Mouse (Mus musculus): Measurements from ENCODE around the gene Cdkal1. TPM values are rescaled to one million over a fixed set of nuclear protein-coding genes. Genes with fewer than 3 reads are reported as not detected.

Gene Cdkal1
- polyA plus RNA-seq, 1 experiment from 2014 or later, result 25.9 TPM

DNA sequence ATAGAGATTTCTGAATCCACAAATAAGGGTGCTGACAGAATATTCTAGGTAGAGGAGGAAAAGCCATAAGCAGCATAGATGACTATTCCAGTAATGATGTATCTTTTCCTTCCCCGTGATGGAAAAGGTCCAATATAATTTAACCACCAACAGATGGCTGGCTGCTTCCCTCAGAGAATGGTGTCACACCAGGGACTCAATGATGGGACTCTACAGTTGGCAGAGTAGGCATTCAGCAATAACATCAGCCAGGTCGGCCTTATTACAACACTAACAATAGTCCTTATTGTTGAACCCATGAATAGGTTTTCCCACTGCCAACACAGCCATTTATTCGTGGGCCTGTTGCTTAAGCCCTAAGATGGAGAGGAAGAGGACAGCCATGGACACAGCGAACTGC is 48.6 kb downstream of the Cdkal1 start:
- Histone ChIP-seq H3K4me3 (ENCODE audit: low read depth, low read length) (no peak overlapping the region), H3K4me2 (ENCODE audit: low read depth, low read length) (no peak overlapping the region), H3K27ac (replicated peaks; ENCODE audit: low read depth, low read length) (no peak overlapping the region), H3K36me3 (ENCODE audit: control insufficient read depth, insufficient read depth, low read length) (no peaks in the 10 kb centered on the region), H3K4me1 (ENCODE audit: control insufficient read depth, insufficient read depth, low read length) (no peaks in the 10 kb centered on the region), H3K27me3 (replicated peaks; ENCODE audit: control insufficient read depth, insufficient read depth, low read length) (no peaks in the 10 kb centered on the region), H3K9ac (ENCODE audit: low read depth, low read length) (no peak overlapping the region), H3K9me3 (ENCODE audit: control insufficient read depth, low read length) (no peaks in the 10 kb centered on the region)
- DNase-seq (ENCODE audit: low spot score), result no peak
- WGBS, result 79% methylated on average over 4 of the region's 4 CpGs
- ATAC-seq (ENCODE audit: low read depth), result no peak

- no peak for ATAC-seq (ENCODE audit: low read depth)
- Histone ChIP-seq H3K36me3 (ENCODE audit: control insufficient read depth, insufficient read depth, low read length) (no peaks in the 10 kb centered on the region), H3K4me3 (ENCODE audit: low read depth, low read length) (no peak overlapping the region), H3K27ac (replicated peaks; ENCODE audit: low read depth, low read length) (no peak overlapping the region), H3K4me2 (ENCODE audit: low read depth, low read length) (no peak overlapping the region), H3K9me3 (ENCODE audit: control insufficient read depth, low read length) (no peaks in the 10 kb centered on the region), H3K4me1 (ENCODE audit: control insufficient read depth, insufficient read depth, low read length) (no peaks in the 10 kb centered on the region), H3K27me3 (replicated peaks; ENCODE audit: control insufficient read depth, insufficient read depth, low read length) (no peaks in the 10 kb centered on the region), H3K9ac (ENCODE audit: low read depth, low read length) (no peak overlapping the region)
- DNase-seq (ENCODE audit: low spot score), result no peak
- WGBS, result 100% methylated on average over 1 of the region's 1 CpGs
Measured at GRCm38 (mm10) chr13:29805296-29805695, 50.2 kb downstream of the Cdkal1 start.

- Histone ChIP-seq H3K4me2 (ENCODE audit: low read depth, low read length) (no peak overlapping the region), H3K27ac (replicated peaks; ENCODE audit: low read depth, low read length) (no peak overlapping the region), H3K4me3 (ENCODE audit: low read depth, low read length) (no peak overlapping the region), H3K36me3 (ENCODE audit: control insufficient read depth, insufficient read depth, low read length) (no peaks in the 10 kb centered on the region), H3K9me3 (ENCODE audit: control insufficient read depth, low read length) (no peaks in the 10 kb centered on the region), H3K9ac (ENCODE audit: low read depth, low read length) (no peak overlapping the region), H3K27me3 (replicated peaks; ENCODE audit: control insufficient read depth, insufficient read depth, low read length) (no peaks in the 10 kb centered on the region), H3K4me1 (ENCODE audit: control insufficient read depth, insufficient read depth, low read length) (no peaks in the 10 kb centered on the region)
- 85% methylated on average over 6 of the region's 6 CpGs for WGBS
- ATAC-seq (ENCODE audit: low read depth), result no peak
- no peak for DNase-seq (ENCODE audit: low spot score)
Measured at GRCm38 (mm10) chr13:29804034-29804433, 51.4 kb downstream of the Cdkal1 start.

DNA sequence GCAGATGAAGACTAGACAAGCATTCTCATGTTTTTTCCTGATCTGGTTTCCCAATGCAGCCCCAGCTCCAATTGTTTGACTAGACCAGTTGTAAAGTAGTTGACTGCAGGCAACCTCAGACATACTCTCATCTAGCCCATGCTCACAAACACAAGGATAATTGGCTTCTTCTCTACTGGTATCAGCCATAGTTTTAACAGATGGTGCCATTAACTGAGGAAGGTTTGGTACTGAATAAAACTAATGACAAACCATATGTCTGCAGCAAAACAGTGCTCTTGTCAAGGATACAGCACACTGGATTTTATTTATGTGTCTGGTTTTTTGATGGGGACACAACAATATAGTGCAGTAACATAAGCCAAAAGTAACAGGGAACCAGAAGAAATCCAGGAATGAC is 52.8 kb downstream of the Cdkal1 start:
- H3K9me3 ChIP-seq (ENCODE audit: control insufficient read depth, low read length), result no peaks in the 10 kb centered on the region
- no peak overlapping the region for H3K27ac ChIP-seq (replicated peaks; ENCODE audit: low read depth, low read length)
- H3K4me1 ChIP-seq (ENCODE audit: control insufficient read depth, insufficient read depth, low read length), result no peaks in the 10 kb centered on the region
- no peak overlapping the region for H3K4me2 ChIP-seq (ENCODE audit: low read depth, low read length)
- ATAC-seq (ENCODE audit: low read depth) (no peak), DNase-seq (ENCODE audit: low spot score) (no peak)
- H3K9ac ChIP-seq (ENCODE audit: low read depth, low read length), result no peak overlapping the region
- no peaks in the 10 kb centered on the region for H3K27me3 ChIP-seq (replicated peaks; ENCODE audit: control insufficient read depth, insufficient read depth, low read length)
- H3K4me3 ChIP-seq (ENCODE audit: low read depth, low read length), result no peak overlapping the region
- no peaks in the 10 kb centered on the region for H3K36me3 ChIP-seq (ENCODE audit: control insufficient read depth, insufficient read depth, low read length)

- Histone ChIP-seq H3K4me1 (ENCODE audit: control insufficient read depth, insufficient read depth, low read length) (no peaks in the 10 kb centered on the region), H3K36me3 (ENCODE audit: control insufficient read depth, insufficient read depth, low read length) (no peaks in the 10 kb centered on the region), H3K4me3 (ENCODE audit: low read depth, low read length) (no peak overlapping the region), H3K9ac (ENCODE audit: low read depth, low read length) (no peak overlapping the region), H3K4me2 (ENCODE audit: low read depth, low read length) (no peak overlapping the region), H3K27ac (replicated peaks; ENCODE audit: low read depth, low read length) (0 out of 2 replicates have a peak overlapping the region, but pooled peaks have one; percentile 13), H3K9me3 (ENCODE audit: control insufficient read depth, low read length) (no peaks in the 10 kb centered on the region), H3K27me3 (replicated peaks; ENCODE audit: control insufficient read depth, insufficient read depth, low read length) (no peaks in the 10 kb centered on the region)
- no peak for ATAC-seq (ENCODE audit: low read depth)
- DNase-seq (ENCODE audit: low spot score), result no peak
- WGBS, result 62% methylated on average over 6 of the region's 6 CpGs
Measured at GRCm38 (mm10) chr13:29800078-29800477, 55.4 kb downstream of the Cdkal1 start.

- no peak for ATAC-seq (ENCODE audit: low read depth)
- no peak overlapping the region for H3K9ac ChIP-seq (ENCODE audit: low read depth, low read length)
- peaks cover 4% of the 10 kb centered on the region; the same call in 1 of the 2 replicates for H3K4me1 ChIP-seq (ENCODE audit: control insufficient read depth, insufficient read depth, low read length)
- no peaks in the 10 kb centered on the region for H3K9me3 ChIP-seq (ENCODE audit: control insufficient read depth, low read length)
- no peaks in the 10 kb centered on the region for H3K27me3 ChIP-seq (replicated peaks; ENCODE audit: control insufficient read depth, insufficient read depth, low read length)
- 48% methylated on average over 4 of the region's 4 CpGs for WGBS
- H3K4me2 ChIP-seq (ENCODE audit: low read depth, low read length), result no peak overlapping the region
- no peaks in the 10 kb centered on the region for H3K36me3 ChIP-seq (ENCODE audit: control insufficient read depth, insufficient read depth, low read length)
- no peak overlapping the region for H3K4me3 ChIP-seq (ENCODE audit: low read depth, low read length)
- DNase-seq (ENCODE audit: low spot score), result no peak
- no peak overlapping the region for H3K27ac ChIP-seq (replicated peaks; ENCODE audit: low read depth, low read length)
Measured at GRCm38 (mm10) chr13:29792112-29792511, 63.4 kb downstream of the Cdkal1 start.

DNA sequence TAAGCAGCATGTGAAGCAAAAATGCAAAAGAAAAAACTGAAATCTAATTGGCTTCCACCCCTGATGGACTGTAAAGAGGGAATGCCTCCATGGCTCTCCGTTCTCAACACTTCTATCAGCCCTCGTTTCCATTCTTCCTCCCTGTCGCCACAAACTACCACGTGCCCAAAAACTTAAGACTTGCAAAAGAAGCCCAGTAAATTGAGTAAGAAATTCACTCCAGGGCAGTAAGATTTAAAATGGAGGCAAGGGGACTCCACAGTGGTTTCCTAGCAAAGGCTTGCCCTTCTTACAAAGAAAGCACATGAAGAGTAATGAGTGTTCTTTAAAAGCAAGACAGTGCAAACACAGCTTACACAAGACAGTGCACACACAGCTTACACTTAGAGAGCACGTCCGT is 64.0 kb downstream of the Cdkal1 start:
- no peaks in the 10 kb centered on the region for H3K27me3 ChIP-seq (replicated peaks; ENCODE audit: control insufficient read depth, insufficient read depth, low read length)
- H3K9me3 ChIP-seq (ENCODE audit: control insufficient read depth, low read length), result no peaks in the 10 kb centered on the region
- no peak overlapping the region for H3K4me3 ChIP-seq (ENCODE audit: low read depth, low read length)
- no peak overlapping the region for H3K27ac ChIP-seq (replicated peaks; ENCODE audit: low read depth, low read length)
- peaks cover 4% of the 10 kb centered on the region; the same call in 1 of the 2 replicates for H3K4me1 ChIP-seq (ENCODE audit: control insufficient read depth, insufficient read depth, low read length)
- DNase-seq (ENCODE audit: low spot score) (no peak), ATAC-seq (ENCODE audit: low read depth) (no peak)
- no peak overlapping the region for H3K4me2 ChIP-seq (ENCODE audit: low read depth, low read length)
- H3K9ac ChIP-seq (ENCODE audit: low read depth, low read length), result no peak overlapping the region
- WGBS, result 72% methylated on average over 6 of the region's 6 CpGs
- no peaks in the 10 kb centered on the region for H3K36me3 ChIP-seq (ENCODE audit: control insufficient read depth, insufficient read depth, low read length)

- DNase-seq (ENCODE audit: low spot score) (no peak), ATAC-seq (ENCODE audit: low read depth) (no peak)
- H3K27me3 ChIP-seq (replicated peaks; ENCODE audit: control insufficient read depth, insufficient read depth, low read length), result no peaks in the 10 kb centered on the region
- H3K9me3 ChIP-seq (ENCODE audit: control insufficient read depth, low read length), result no peaks in the 10 kb centered on the region
- H3K9ac ChIP-seq (ENCODE audit: low read depth, low read length), result no peak overlapping the region
- no peak overlapping the region for H3K27ac ChIP-seq (replicated peaks; ENCODE audit: low read depth, low read length)
- H3K4me3 ChIP-seq (ENCODE audit: low read depth, low read length), result no peak overlapping the region
- 80% methylated on average over 3 of the region's 3 CpGs for WGBS
- H3K4me2 ChIP-seq (ENCODE audit: low read depth, low read length), result no peak overlapping the region
- no peaks in the 10 kb centered on the region for H3K36me3 ChIP-seq (ENCODE audit: control insufficient read depth, insufficient read depth, low read length)
- H3K4me1 ChIP-seq (ENCODE audit: control insufficient read depth, insufficient read depth, low read length), result peaks cover 4% of the 10 kb centered on the region; the same call in 1 of the 2 replicates
Measured at GRCm38 (mm10) chr13:29786984-29787383, 68.5 kb downstream of the Cdkal1 start.

GRCm38 (mm10) chr13:29784894-29785293 is 70.6 kb downstream of the Cdkal1 start:
- H3K27ac ChIP-seq (replicated peaks; ENCODE audit: low read depth, low read length), result no peak overlapping the region
- WGBS, result 79% methylated on average over 4 of the region's 4 CpGs
- no peak overlapping the region for H3K9ac ChIP-seq (ENCODE audit: low read depth, low read length)
- no peaks in the 10 kb centered on the region for H3K9me3 ChIP-seq (ENCODE audit: control insufficient read depth, low read length)
- no peaks in the 10 kb centered on the region for H3K36me3 ChIP-seq (ENCODE audit: control insufficient read depth, insufficient read depth, low read length)
- no peaks in the 10 kb centered on the region for H3K27me3 ChIP-seq (replicated peaks; ENCODE audit: control insufficient read depth, insufficient read depth, low read length)
- no peaks in the 10 kb centered on the region; the same call in 1 of the 2 replicates for H3K4me1 ChIP-seq (ENCODE audit: control insufficient read depth, insufficient read depth, low read length)
- ATAC-seq (ENCODE audit: low read depth) (no peak), DNase-seq (ENCODE audit: low spot score) (no peak)
- no peak overlapping the region for H3K4me3 ChIP-seq (ENCODE audit: low read depth, low read length)
- no peak overlapping the region for H3K4me2 ChIP-seq (ENCODE audit: low read depth, low read length)
